Mouse (Mus musculus) hindbrain, postnatal 0 days (tissue): ENCODE measurements at regions not wholly inside any gene's neighbourhood (a gene's known extent, or its start where the extent isn't known, plus 50 kb on each side); places are given as distances from the start of the nearest gene placed in this dataset.

ENCODE experiments used
- ATAC-seq: fragments of 200-750 bp; cut with Nextera tagmentation; 2 replicates; pipeline ENCODE4 v1.8.0; 2017; ENCODE audit warnings: mild to moderate bottlenecking, moderate TSS enrichment, moderate library complexity
- DNase-seq: peaks from one replicate; pipeline ENCODE4 v3.0.0-alpha.2; 2015; ENCODE audit warnings: low spot score
- H3K27ac ChIP-seq: fragments of 300-500 bp; sonication (generic); 2 replicates; pipeline ENCODE4 v1.5.1; 2014; ENCODE audit warnings: mild to moderate bottlenecking
- H3K27me3 ChIP-seq: fragments of 300-500 bp; sonication (generic); 2 replicates; pipeline ENCODE4 v1.6.1; 2014; ENCODE audit warnings: low read length, mixed read lengths; ENCODE audit not compliant: insufficient read depth
- H3K36me3 ChIP-seq: fragments of 300-500 bp; sonication (generic); 2 replicates; pipeline ENCODE4 v1.6.1; 2014; ENCODE audit warnings: low read length, mixed read lengths; ENCODE audit not compliant: insufficient read depth
- H3K4me1 ChIP-seq: fragments of 300-500 bp; sonication (generic); 2 replicates; pipeline ENCODE4 v1.6.1; 2014; ENCODE audit warnings: antibody characterized with exemption, low read length, mixed read lengths; ENCODE audit not compliant: insufficient read depth
- H3K4me2 ChIP-seq: fragments of 300-500 bp; sonication (generic); 2 replicates; pipeline ENCODE4 v1.6.1; 2014; ENCODE audit warnings: low read depth, mild to moderate bottlenecking, low read length, moderate library complexity, mixed read lengths
- H3K4me3 ChIP-seq: fragments of 300-500 bp; sonication (generic); 2 replicates; pipeline ENCODE4 v1.5.1; 2014; ENCODE audit warnings: low read length
- H3K9ac ChIP-seq: fragments of 300-500 bp; sonication (generic); replicated peaks from 2 replicates; pipeline ENCODE4 v1.6.1; 2014; ENCODE audit warnings: mild to moderate bottlenecking, low read length, moderate library complexity, mixed read lengths
- H3K9me3 ChIP-seq: fragments of 300-500 bp; sonication (generic); 2 replicates; pipeline ENCODE4 v1.6.1; 2016; ENCODE audit warnings: low read length, mixed read lengths
- CTCF ChIP-seq: IDR thresholded peaks from 2 replicates; pipeline ENCODE4 v1.5.1; 2016; ENCODE audit warnings: antibody characterized with exemption, control low read depth, low read depth
- WGBS: fragments of 180-500 bp; shearing (Covaris S2); extraction: QIAGEN DNeasy Blood & Tissue Kit; methylation state at CpG from one replicate; pipeline ENCODE4 v1.1.7; 2014; 5-methylcytosine and 5-hydroxymethylcytosine counted together

- no peaks in the 10 kb centered on the region for H3K36me3 ChIP-seq
- peak overlapping the region; percentile 48; the same call in 1 of the 2 replicates for H3K27ac ChIP-seq
- DNase-seq (peak; percentile 88), ATAC-seq (no peak)
- WGBS = 6% methylated on average over 4 of the region's 4 CpGs
- H3K4me3 ChIP-seq = no peak overlapping the region
- H3K4me2 ChIP-seq = peak overlapping the region; percentile 42
- no peaks in the 10 kb centered on the region for H3K9me3 ChIP-seq
- peak; percentile 91 for TF ChIP-seq CTCF
- no peak overlapping the region for H3K9ac ChIP-seq
- H3K4me1 ChIP-seq = peaks cover 3% of the 10 kb centered on the region; the same call in 1 of the 2 replicates
- no peaks in the 10 kb centered on the region for H3K27me3 ChIP-seq
Measured at GRCm38 (mm10) chr6:50808126-50808525, 153.9 kb upstream of the Npvf start.

GRCm38 (mm10) chr6:50808811-50809668, 154.8 kb upstream of the Npvf start:
- no peak for TF ChIP-seq CTCF
- peaks cover 3% of the 10 kb centered on the region; the same call in 1 of the 2 replicates for H3K4me1 ChIP-seq
- H3K9me3 ChIP-seq = no peaks in the 10 kb centered on the region
- H3K4me2 ChIP-seq = no peak overlapping the region
- no peak overlapping the region for H3K9ac ChIP-seq
- ATAC-seq (no peak), DNase-seq (no peak)
- H3K4me3 ChIP-seq = no peak overlapping the region
- no peaks in the 10 kb centered on the region for H3K27me3 ChIP-seq
- WGBS = 56% methylated on average over 24 of the region's 24 CpGs
- no peaks in the 10 kb centered on the region for H3K36me3 ChIP-seq
- H3K27ac ChIP-seq = no peak overlapping the region

GRCm38 (mm10) chr6:50809669-50809983, 155.4 kb upstream of the Npvf start:
- ATAC-seq (no peak), DNase-seq (no peak)
- Histone ChIP-seq H3K9ac (no peak overlapping the region), H3K4me3 (no peak overlapping the region), H3K27me3 (no peaks in the 10 kb centered on the region), H3K36me3 (no peaks in the 10 kb centered on the region), H3K27ac (no peak overlapping the region), H3K4me2 (no peak overlapping the region), H3K9me3 (no peaks in the 10 kb centered on the region), H3K4me1 (peaks cover 3% of the 10 kb centered on the region; the same call in 1 of the 2 replicates)
- TF ChIP-seq CTCF = no peak
- 45% methylated on average over 4 of the region's 4 CpGs for WGBS

GRCm38 (mm10) chr6:50814936-50815500, 160.8 kb upstream of the Npvf start:
- Histone ChIP-seq H3K9ac (no peak overlapping the region), H3K9me3 (no peaks in the 10 kb centered on the region), H3K4me2 (no peak overlapping the region), H3K27ac (no peak overlapping the region), H3K36me3 (no peaks in the 10 kb centered on the region), H3K4me3 (no peak overlapping the region), H3K27me3 (no peaks in the 10 kb centered on the region), H3K4me1 (no peaks in the 10 kb centered on the region)
- no peak for TF ChIP-seq CTCF
- WGBS = 33% methylated on average over 10 of the region's 10 CpGs
- ATAC-seq (no peak), DNase-seq (no peak)

GRCm38 (mm10) chr6:50815579-50815978, 161.3 kb upstream of the Npvf start:
- H3K4me3 ChIP-seq = no peak overlapping the region
- H3K9me3 ChIP-seq = no peaks in the 10 kb centered on the region
- no peak overlapping the region for H3K4me2 ChIP-seq
- TF ChIP-seq CTCF = no peak
- H3K4me1 ChIP-seq = 0 out of 2 replicates have a peak, but pooled peaks cover 4% of the 10 kb centered on the region
- ATAC-seq = peak; percentile 69; the same call in 1 of the 2 replicates
- 40% methylated on average over 8 of the region's 8 CpGs for WGBS
- no peak overlapping the region for H3K27ac ChIP-seq
- no peaks in the 10 kb centered on the region for H3K27me3 ChIP-seq
- DNase-seq = no peak
- H3K9ac ChIP-seq = no peak overlapping the region
- H3K36me3 ChIP-seq = no peaks in the 10 kb centered on the region

- no peak overlapping the region for H3K4me2 ChIP-seq
- TF ChIP-seq CTCF = no peak
- H3K27me3 ChIP-seq = no peaks in the 10 kb centered on the region
- H3K4me3 ChIP-seq = no peak overlapping the region
- peaks cover 13% of the 10 kb centered on the region; the same call in 1 of the 2 replicates for H3K4me1 ChIP-seq
- no peak overlapping the region for H3K27ac ChIP-seq
- no peak overlapping the region for H3K9ac ChIP-seq
- no peak for DNase-seq
- no peaks in the 10 kb centered on the region for H3K36me3 ChIP-seq
- 66% methylated on average over 10 of the region's 10 CpGs for WGBS
- no peak for ATAC-seq
- H3K9me3 ChIP-seq = no peaks in the 10 kb centered on the region
Measured at GRCm38 (mm10) chr6:50817430-50817829, 163.2 kb upstream of the Npvf start.

GRCm38 (mm10) chr6:50818433-50818832, 164.2 kb upstream of the Npvf start:
- Histone ChIP-seq H3K4me2 (no peak overlapping the region), H3K4me1 (peaks cover 13% of the 10 kb centered on the region; the same call in 1 of the 2 replicates), H3K36me3 (no peaks in the 10 kb centered on the region), H3K27me3 (no peaks in the 10 kb centered on the region), H3K9me3 (no peaks in the 10 kb centered on the region), H3K27ac (no peak overlapping the region), H3K4me3 (no peak overlapping the region), H3K9ac (no peak overlapping the region)
- no peak for ATAC-seq
- TF ChIP-seq CTCF = no peak
- 92% methylated on average over 5 of the region's 5 CpGs for WGBS
- DNase-seq = no peak
